Mouse (Mus musculus): Measurements from ENCODE around the gene Otop1. TPM values are rescaled to one million over a fixed set of nuclear protein-coding genes. Genes with fewer than 3 reads are reported as not detected.

Otop1 gene
- total RNA-seq, 4 experiments from 2014 or later, result 0.19 to 0.38 (median 0.29) TPM

DNA sequence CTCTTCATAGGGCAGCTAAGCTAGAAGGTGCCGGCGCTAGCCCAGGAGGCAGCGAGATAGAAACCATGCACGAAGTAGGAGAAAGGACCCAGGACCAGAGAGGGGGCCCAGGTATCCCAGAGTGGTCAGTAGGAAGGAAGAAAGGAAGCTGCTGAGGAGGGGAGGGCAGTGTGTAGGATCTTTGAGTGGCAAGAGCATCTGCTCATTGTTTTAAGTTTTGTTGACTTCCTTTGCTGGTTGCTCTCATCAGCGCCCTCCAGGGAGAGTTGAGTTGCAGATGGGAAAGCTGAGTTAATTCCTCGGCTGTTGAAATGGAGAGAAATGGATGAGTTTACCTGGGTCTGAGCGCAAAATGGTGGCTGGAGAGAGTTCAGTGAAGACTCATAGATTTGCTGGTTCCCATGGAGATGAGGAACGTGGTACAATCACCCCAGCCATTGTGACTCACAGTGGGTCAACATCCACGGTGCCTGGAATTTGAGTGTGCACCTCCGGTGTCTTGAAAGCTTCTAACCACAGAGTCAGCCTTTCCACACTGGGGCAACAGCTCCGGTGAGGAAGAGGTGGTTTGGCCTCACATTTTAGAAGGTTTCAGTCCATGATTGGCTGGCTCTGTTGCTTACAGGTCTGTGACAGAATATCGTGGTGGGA lies 26.1 kb downstream of the Otop1 start:
- DNase-seq (ENCODE audit: low spot score in 2 of 2), result no peak

DNA sequence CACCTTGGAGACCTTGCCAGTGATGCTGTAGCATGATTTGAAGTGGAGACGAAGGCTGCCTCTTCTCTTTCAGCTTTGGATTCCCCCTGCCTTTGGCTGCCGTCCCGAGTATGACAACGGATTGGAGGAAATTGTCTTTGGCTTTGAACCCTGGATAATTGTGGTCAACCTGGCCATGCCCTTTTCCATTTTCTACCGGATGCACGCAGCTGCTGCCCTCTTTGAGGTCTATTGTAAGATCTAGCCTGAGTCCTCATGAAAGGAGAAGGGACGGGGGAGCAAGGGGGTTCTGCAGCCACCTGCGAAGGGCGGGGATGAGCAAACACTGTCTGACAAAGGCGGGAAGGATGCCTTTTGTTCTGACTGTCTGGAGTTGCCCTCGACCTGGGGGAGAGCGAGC lies 26.9 kb downstream of the Otop1 start:
- no peak for DNase-seq (ENCODE audit: low spot score in 2 of 2)

DNA sequence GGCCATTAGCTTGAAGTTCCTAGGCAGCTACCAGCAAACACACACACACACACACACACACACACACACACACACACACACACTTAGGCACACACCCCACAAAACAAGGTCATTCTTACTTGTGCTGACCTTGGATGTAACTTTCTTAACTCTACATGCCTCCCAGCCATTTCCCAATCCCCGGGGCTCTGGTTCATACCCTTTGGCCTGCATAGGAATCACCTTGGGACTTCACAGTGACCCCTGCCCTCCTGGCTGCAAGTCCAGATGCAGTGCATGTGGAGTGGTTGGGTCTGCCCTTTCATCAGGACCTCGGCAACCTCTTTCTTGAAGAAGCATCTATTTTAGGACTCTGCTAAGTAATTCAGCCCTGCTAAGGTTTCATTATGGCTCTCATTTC lies 29.5 kb downstream of the Otop1 start:
- no peak for DNase-seq (ENCODE audit: low spot score in 2 of 2)

DNA sequence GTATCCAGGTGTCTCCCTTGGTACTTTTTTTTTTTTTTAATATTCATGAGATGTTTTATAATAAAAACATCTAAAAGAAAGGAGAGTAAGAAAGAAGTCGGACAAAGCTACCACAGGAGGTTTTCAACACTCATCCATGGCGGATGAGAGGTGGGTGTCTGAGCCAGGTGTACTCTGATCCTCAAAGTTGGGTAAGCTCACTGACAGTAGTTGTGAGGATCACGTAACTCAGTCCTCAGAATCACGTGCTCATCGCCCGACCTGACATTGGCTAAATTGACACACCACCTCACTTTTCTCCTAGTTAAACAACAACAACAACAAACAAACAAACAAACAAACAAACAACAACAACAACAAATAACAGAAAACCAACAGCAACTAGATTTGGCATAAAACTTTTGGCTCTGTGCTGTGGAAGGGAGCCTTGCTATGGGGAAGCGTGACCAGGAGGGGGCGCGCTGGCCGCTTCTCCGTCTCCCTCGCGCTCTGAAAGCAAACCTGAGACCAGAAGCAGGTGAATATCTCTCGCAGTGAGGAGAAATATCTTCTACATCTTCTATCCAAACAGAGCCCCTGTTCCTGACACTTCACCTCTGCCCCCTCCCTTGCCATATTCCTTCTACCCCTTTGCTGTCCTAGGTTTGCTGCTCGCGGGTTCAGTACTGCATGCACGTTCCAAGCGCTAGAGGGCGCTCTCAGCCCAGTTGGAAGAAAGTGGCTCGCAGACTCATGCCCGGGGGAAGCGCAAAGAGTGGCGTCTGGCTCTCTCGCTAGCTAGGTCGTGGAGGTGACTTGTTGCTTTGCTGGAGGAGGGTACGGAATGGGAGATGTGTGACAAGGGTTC lies 31.7 kb downstream of the Otop1 start:
- peak; percentile 75 for DNase-seq (ENCODE audit: low spot score in 2 of 2)

DNA sequence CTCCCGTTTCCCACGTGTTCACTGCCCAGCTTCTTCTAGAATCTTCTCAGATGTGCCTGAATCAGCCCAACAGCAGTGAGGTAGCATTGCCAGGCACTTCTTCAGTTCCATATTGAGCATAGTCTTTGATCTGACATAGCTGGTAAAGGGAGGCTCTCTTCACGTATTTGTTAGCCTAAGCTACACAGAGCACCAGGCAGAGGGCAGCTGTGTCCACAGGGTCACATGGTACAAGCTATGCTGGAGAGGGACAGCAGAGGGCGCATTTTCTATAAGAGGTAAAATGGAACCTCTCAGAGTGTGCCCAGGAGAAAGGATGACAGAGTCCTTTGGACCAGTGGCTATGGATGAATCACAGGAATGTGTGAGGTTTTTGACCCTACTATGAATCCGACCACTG lies 33.1 kb downstream of the Otop1 start:
- DNase-seq (ENCODE audit: low spot score in 2 of 2), result peak in 1 of 2 experiments; percentile 25

DNA sequence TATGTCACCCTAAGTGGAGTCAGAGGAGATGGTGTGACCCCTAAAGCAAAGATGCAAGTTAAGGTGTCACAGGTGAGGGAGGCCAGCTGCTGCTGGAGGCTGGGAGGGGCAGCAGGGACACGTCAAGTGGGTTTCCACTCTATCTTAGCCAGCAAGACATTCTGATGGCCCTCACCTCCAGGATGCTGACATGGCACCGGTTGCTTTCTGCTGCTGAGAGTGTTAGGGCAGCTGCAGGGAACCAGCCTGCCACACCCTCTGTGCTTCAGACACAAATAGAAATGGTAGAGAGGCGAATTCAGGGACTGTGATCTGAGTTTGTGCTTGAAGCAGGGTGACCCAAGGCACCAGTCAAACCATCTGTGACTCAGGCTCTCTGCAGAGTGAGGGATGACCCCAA lies 34.0 kb downstream of the Otop1 start:
- no peak for DNase-seq (ENCODE audit: low spot score in 2 of 2)

DNA sequence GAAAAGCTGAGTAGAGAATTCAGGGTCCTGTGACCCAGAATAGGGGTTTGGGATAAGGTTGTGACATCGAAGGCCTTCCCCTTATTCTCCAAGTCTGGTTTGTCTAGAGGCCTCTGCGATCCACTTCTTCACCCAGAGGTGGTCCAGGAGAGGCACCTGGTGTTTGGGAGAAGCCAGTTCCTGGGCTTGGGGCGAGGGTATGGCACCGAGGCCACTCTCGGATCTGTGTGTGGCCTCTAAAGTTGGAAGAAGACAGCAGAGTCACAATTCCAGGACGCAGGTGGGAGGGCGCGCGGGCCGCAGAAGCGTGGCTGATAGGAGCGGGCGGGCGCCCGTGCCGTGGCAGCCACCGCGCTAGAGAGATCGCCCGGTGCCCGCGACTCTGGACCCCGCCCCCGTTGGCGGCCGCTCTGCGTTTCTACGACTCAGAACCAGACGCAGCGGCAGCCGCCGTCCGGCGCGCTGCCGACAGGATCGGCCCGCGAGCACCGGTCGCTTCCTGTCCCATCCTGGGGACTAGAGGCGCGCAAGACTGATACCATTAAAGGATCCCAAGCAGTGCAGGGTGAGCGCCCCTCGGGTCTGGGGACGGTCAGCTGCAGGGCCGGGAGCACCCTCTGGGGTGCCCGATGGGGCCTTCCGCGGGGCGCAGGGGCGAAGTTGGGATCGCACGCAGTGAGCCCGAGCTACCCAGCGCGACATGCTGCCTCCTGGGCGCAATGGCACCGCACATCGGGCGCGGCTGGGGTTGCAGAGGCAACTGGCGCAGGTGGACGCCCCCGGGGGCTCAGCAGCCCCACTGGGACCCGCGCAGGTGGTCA lies 43.4 kb downstream of the Otop1 start, which contains the start of gene Drd5:
Drd5 (plus strand) TSS at position 402 of the 821 bp plus-strand sequence.
- no peak for DNase-seq (ENCODE audit: low spot score in 2 of 2)

DNA sequence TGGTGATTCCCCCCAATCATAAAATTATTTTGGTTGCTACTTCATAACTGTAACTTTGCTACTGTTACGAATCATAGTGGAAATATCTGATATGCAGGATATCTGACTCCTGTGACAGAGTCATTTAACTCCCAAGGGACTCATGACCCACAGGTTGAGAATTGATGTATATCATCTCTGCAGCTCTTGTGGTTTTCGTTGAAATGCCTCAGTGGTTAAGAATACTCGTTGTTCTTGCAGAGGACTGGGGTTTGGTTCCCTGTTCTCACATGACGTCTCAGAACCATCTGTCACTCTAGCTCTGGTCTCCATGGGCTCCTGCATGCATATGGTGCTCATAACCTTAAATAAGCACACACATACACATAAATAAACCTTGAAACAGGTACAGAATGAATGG lies 57.6 kb downstream of the Otop1 start:
- DNase-seq (ENCODE audit: low spot score in 2 of 2), result no peak

DNA sequence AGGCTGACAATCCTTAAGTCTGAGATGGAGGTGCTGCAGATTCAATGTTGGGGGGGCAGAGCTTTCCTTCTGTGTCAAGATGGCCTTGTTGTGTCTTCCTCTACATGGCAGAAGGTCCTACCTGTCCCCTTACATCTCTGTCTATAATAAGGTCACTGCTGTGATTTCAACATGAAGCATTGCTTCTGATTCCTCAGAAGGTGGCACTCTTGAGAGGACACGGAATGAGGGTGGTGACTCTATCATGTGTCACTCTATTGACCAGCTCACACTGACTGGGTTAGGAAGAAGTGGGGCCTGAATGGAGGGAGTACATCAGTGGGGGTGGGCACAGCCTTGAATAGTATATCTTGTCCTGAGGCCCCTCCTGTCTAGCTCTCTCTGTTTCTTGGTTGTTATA lies 58.8 kb downstream of the Otop1 start:
- no peak for DNase-seq (ENCODE audit: low spot score in 2 of 2)

DNA sequence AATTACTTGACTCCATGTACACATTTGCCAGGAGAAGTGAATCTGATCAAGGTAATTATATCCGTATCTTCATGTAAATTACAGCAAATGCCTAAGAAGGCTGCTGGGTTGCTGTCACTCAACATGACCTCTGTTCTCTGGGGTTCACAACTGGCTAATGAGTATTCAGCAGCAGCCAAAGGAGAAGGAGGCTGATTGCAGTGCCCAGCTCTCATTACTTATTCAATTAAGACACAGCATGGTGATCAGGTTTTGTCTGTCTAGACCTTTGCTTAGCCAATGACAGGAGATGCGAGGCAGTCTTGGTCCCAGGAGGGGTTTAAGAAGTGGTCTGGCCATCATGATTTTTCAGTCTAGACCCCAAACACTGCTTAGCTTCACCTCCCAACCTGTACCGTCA lies 67.3 kb downstream of the Otop1 start:
- DNase-seq (ENCODE audit: low spot score in 2 of 2), result no peak

DNA sequence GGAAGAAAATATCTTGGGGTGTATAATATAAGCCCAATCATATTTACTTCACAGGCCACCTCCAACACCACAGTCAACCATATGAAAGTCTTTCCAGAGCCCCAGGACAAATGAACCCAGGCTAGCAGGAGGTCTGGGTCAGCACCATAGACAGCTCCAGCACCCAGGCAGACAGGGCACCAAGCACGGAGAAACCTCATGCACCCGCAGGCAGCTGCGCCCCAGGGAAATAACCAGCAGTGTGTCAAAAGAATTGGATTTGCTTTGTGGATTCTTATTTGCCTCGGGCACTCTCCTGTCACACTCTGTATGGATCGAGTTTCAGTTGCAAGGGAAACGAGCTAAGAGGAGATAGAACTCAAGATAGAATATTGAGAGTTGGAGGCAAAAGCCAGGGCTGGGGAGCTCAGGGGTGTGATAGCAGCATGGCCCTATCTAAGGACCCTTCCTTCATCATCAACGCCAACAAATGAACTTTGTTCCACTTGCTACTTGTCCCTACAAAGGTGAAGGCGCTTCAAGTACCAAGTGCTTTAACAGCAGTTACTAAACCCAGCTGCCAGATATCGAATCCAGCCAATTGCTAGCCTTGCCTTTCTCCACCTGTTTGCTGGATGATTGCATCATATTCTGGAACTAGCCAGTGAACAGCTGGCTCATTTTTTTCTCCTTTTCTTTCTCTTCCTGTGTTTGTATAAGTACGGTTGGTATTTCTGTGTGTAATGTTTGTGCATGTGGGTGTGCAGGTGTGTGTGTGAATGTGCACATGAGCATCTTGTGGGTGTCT lies 71.1 kb downstream of the Otop1 start:
- DNase-seq (ENCODE audit: low spot score in 2 of 2), result no peak

DNA sequence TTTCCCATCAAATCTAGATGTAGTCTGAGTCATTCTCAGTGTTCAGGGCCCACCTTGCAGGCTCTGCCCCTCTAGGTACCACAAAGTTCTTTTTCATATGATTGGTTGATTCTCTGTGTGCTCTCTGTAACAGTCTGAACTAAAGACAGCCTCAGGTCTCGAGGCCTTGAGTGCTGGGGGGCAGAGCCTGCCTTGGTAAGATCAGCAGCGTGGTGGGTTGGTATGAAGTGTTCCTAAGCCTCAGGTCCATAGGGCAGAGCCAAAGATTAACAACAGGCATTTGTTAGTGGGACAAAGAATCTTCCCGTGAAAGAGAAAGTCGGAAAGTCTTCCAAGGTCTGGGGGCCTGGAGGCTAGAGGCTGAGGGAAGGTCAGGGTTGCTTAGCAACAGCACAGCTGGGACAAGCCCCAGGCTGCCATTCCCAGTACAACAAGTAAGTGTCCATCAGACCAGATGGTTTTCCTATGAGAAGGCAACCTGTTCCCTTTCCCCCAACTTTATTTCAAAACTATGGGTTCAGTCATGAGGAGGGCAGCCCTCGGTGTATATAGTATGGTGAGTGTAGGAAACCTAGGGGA lies 74.7 kb downstream of the Otop1 start:
- no peak for DNase-seq (ENCODE audit: low spot score in 2 of 2)

Other genes with a start within 250 kb of the Otop1 start
- 10 to 100 TPM; 10.6 to 13.3 (median 12.6) TPM for gene Stx18, start 237.2 kb upstream of the Otop1 start, total RNA-seq (2022)
- gene Nsg1, start 116.1 kb upstream of the Otop1 start, total RNA-seq (2022), result 1 to 10 TPM in 3 of 4 experiments, under 1 TPM in 1; 0.63 to 1.8 (median 1.4) TPM
- 1 to 10 TPM; 2.4 to 3.8 (median 3.3) TPM for gene Zbtb49, start 55.5 kb upstream of the Otop1 start, total RNA-seq (2022)
- gene Lyar, start 55.5 kb upstream of the Otop1 start, total RNA-seq (2022), result 10 to 100 TPM; 17.2 to 25.7 (median 19.4) TPM
- gene Tmem128, start 15.8 kb upstream of the Otop1 start, total RNA-seq (2022), result 1 to 10 TPM; 6.7 to 8.2 (median 7.1) TPM
- gene Drd5, start 43.4 kb downstream of the Otop1 start, total RNA-seq (2022), result not detected
- gene Slc2a9, start 227.2 kb downstream of the Otop1 start, total RNA-seq (2022), result under 1 TPM; 0.31 to 0.92 (median 0.61) TPM